Mouse (Mus musculus): ENCODE results near the gene 1110008P14Rik. TPM values are rescaled to one million over a fixed set of nuclear protein-coding genes. Genes with fewer than 3 reads are reported as not detected.

The 1110008P14Rik gene
- polyA plus RNA-seq, 1 experiment from 2014 or later, result 33.3 TPM

DNA sequence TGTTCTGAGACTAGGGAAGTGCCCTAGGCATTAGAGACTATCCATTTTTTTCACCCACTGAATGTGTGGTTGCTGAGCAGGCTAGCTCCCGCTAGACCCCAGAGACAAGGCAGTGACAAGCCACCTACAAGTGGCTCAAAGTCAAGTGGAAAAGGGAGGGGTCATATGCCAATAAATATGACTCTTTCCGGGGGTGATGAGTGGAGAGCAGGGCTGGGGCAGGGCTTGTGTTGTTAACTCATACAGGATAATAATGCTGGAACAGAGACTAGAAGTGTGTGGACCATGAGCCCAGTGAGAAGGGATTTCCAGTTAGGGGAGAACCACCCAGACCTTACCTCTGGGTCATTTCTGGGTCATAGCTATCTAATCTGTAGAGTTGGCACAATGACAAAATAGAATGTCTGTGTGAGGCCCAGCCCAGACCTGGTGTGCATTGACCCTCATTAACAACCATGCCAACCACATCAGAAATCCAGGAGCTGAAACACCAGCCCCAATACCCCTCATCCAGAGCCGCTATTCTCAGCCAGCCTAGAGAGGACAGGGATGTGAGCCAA is 27.3 kb downstream of the 1110008P14Rik start:
- Histone ChIP-seq H3K27ac (ENCODE audit: low read depth) (no peak overlapping the region), H3K36me3 (ENCODE audit: insufficient read depth) (no peaks in the 10 kb centered on the region), H3K4me3 (ENCODE audit: low read depth, low read length) (no peak overlapping the region), H3K9ac (no peak overlapping the region), H3K4me2 (no peak overlapping the region), H3K4me1 (ENCODE audit: insufficient read depth) (no peaks in the 10 kb centered on the region), H3K9me3 (ENCODE audit: low read depth, low read length) (no peaks in the 10 kb centered on the region), H3K27me3 (ENCODE audit: insufficient read depth, low read length) (no peaks in the 10 kb centered on the region)
- ATAC-seq (ENCODE audit: insufficient read depth) (no peak), DNase-seq (no peak)
- 75% methylated on average over 3 of the region's 3 CpGs for WGBS
- TF ChIP-seq CTCF (IDR thresholded peaks at IDR 0.05; ENCODE audit: low read depth), result no peak

DNA sequence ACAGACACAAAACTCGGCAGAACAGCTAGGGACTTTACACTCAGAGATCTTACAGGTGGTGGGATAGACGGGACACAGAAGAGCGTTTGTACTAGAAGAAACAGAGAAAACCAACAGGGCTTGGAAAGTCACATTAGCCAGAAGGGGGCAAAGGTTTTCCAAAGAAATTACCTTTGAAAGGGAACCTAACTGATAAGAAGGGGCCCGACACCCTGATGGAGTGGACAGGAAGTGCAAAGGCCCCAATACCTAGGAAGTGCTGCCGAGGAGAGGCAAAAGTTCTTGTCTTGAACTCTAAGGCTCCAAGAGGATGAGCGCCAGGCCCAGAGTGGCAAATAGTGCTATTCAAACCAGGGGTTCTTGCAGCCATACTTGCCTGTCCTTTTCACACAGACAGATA is 27.9 kb downstream of the 1110008P14Rik start:
- no peaks in the 10 kb centered on the region for H3K4me1 ChIP-seq (ENCODE audit: insufficient read depth)
- H3K27me3 ChIP-seq (ENCODE audit: insufficient read depth, low read length), result no peaks in the 10 kb centered on the region
- 0 out of 2 replicates have a peak overlapping the region, but pooled peaks have one; percentile 62 for H3K4me3 ChIP-seq (ENCODE audit: low read depth, low read length)
- H3K9me3 ChIP-seq (ENCODE audit: low read depth, low read length), result no peaks in the 10 kb centered on the region
- H3K27ac ChIP-seq (ENCODE audit: low read depth), result no peak overlapping the region
- H3K36me3 ChIP-seq (ENCODE audit: insufficient read depth), result no peaks in the 10 kb centered on the region
- ATAC-seq (ENCODE audit: insufficient read depth), result no peak
- no peak overlapping the region for H3K9ac ChIP-seq
- no peak for DNase-seq
- peak overlapping the region; percentile 97; the same call in 1 of the 2 replicates for H3K4me2 ChIP-seq
- 35% methylated on average over 6 of the region's 6 CpGs for WGBS
- TF ChIP-seq CTCF (IDR thresholded peaks at IDR 0.05; ENCODE audit: low read depth), result no peak

DNA sequence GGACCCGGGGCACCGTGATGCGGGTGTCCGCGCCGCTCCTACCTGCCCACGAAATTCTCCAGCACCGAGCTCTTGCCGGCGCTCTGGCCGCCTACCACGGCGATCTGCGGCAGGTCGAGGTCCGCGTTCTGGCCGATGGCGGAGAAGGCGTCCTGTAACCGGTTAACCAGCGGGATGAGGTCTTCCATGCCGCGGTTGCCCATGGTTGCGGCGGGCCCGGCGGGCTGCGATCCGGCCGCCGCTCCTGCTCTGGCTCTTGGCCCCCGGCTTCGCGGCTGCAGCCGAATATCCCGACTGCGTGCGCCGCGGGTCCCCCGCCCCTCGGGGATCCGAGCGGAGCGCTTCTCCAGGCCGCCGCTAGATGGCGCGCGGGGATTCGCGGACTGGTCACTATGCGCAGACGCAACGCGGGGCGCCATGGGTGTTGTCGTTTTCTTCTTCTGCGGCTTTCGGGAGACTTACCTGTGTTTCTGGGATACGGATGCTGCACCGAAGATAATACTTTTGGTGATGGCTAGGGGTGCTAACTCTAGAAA is 28.7 kb downstream of the 1110008P14Rik start, which contains the start of gene Dnm1:
Gene Dnm1 (minus strand): TSS at position 332 of the 536 bp plus-strand sequence.
- TF ChIP-seq CTCF (IDR thresholded peaks at IDR 0.05; ENCODE audit: low read depth), result peak; percentile 88
- H3K4me1 ChIP-seq (ENCODE audit: insufficient read depth), result no peaks in the 10 kb centered on the region
- peak within 1 kb of the TSS; percentile 97 for H3K4me2 ChIP-seq
- H3K27me3 ChIP-seq (ENCODE audit: insufficient read depth, low read length), result no peaks in the 10 kb centered on the region
- H3K9ac ChIP-seq, result peak within 1 kb of the TSS; percentile 73
- no peaks in the 10 kb centered on the region for H3K9me3 ChIP-seq (ENCODE audit: low read depth, low read length)
- H3K36me3 ChIP-seq (ENCODE audit: insufficient read depth), result no peaks in the 10 kb centered on the region
- peak within 1 kb of the TSS; percentile 62 for H3K4me3 ChIP-seq (ENCODE audit: low read depth, low read length)
- ATAC-seq (ENCODE audit: insufficient read depth), result peak; percentile 77
- peak; percentile 97 for DNase-seq
- WGBS, result under 1% methylated on average over 63 of the region's 63 CpGs
- H3K27ac ChIP-seq (ENCODE audit: low read depth), result peak within 1 kb of the TSS; percentile 52

DNA sequence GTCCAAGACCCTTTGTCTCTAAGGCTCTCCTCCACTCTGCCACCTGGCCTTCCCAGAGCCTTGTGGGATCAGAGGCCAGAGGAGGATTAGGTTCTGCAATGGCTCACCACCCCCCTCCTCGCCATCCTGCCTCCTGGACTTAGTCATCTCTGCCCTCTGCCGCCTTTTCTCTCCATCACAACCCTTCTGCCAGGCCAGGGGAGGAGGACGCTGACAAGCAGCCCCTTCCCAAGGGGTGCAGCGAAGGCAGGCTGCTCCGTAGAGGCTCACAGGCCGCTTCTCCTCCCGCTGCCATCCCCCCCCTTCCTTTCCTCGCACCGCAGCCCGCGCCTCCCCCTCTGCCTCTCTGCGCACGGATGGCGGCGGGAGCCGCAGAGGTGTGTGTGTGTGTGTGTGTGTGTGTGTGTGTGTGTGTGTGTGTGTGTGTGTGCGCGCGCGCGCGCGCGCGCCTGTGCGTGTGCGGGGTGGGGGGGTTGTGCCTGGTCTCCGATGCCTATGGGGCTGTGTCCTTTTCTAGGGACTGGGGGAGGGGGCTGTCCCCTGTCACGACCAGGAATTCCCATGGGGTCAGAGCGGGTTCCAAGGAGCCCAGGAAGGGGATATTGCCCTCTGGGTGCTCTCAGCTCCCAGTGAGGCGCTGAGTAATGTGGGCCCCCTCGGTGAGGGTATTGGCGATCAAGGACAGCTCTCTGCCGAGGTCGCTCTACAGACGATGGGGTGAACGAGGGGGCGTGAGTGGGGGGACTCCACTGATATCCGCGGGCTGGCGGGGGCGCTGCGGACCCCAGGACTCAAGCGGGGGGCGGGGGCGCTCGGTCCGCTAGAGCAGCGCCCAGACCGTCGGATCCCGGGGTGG is 29.4 kb downstream of the 1110008P14Rik start, which contains the start of gene Ciz1:
Gene Ciz1 (plus strand): TSS at position 177 of the 856 bp plus-strand sequence.
- peak; percentile 61 for ATAC-seq (ENCODE audit: insufficient read depth)
- H3K36me3 ChIP-seq (ENCODE audit: insufficient read depth), result no peaks in the 10 kb centered on the region
- peak; percentile 49 for DNase-seq
- H3K27me3 ChIP-seq (ENCODE audit: insufficient read depth, low read length), result no peaks in the 10 kb centered on the region
- H3K4me1 ChIP-seq (ENCODE audit: insufficient read depth), result no peaks in the 10 kb centered on the region
- no peak for TF ChIP-seq CTCF (IDR thresholded peaks at IDR 0.05; ENCODE audit: low read depth)
- no peaks in the 10 kb centered on the region for H3K9me3 ChIP-seq (ENCODE audit: low read depth, low read length)
- H3K9ac ChIP-seq, result peak within 1 kb of the TSS; percentile 73
- WGBS, result under 1% methylated on average over 34 of the region's 52 CpGs
- peak within 1 kb of the TSS; percentile 97 for H3K4me2 ChIP-seq
- peak within 1 kb of the TSS; percentile 62 for H3K4me3 ChIP-seq (ENCODE audit: low read depth, low read length)
- peak within 1 kb of the TSS; percentile 52 for H3K27ac ChIP-seq (ENCODE audit: low read depth)

DNA sequence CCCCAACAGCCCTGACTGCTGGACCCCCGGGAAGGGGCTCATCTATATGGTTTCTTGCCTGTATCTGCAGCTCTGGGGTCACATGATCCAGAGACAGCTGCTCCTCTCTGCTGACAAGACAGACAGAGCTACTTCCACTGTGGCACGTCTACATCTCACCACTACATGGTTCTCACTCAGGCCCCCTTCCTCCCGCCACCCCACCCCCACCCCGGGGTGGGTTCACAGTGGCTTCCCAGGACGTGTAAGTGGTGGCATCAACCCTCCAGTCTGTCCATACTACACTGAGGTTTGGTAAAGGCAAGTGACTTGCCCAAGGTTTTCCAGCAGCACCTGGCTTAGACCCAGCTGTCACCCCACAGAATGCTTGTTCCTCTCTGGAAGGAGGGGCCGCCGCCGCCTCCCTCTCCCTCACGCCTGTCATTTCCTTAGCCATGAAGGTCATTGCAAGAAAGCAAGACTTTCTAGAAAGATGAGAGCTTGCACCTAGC is 30.2 kb downstream of the 1110008P14Rik start:
- 43% methylated on average over 9 of the region's 9 CpGs for WGBS
- no peak overlapping the region for H3K27ac ChIP-seq (ENCODE audit: low read depth)
- no peaks in the 10 kb centered on the region for H3K4me1 ChIP-seq (ENCODE audit: insufficient read depth)
- H3K4me3 ChIP-seq (ENCODE audit: low read depth, low read length), result no peak overlapping the region
- H3K27me3 ChIP-seq (ENCODE audit: insufficient read depth, low read length), result no peaks in the 10 kb centered on the region
- H3K9me3 ChIP-seq (ENCODE audit: low read depth, low read length), result no peaks in the 10 kb centered on the region
- ATAC-seq (ENCODE audit: insufficient read depth) (no peak), DNase-seq (no peak)
- no peak for TF ChIP-seq CTCF (IDR thresholded peaks at IDR 0.05; ENCODE audit: low read depth)
- H3K4me2 ChIP-seq, result peak overlapping the region; percentile 97
- no peaks in the 10 kb centered on the region for H3K36me3 ChIP-seq (ENCODE audit: insufficient read depth)
- 0 out of 2 replicates have a peak overlapping the region, but pooled peaks have one; percentile 73 for H3K9ac ChIP-seq

DNA sequence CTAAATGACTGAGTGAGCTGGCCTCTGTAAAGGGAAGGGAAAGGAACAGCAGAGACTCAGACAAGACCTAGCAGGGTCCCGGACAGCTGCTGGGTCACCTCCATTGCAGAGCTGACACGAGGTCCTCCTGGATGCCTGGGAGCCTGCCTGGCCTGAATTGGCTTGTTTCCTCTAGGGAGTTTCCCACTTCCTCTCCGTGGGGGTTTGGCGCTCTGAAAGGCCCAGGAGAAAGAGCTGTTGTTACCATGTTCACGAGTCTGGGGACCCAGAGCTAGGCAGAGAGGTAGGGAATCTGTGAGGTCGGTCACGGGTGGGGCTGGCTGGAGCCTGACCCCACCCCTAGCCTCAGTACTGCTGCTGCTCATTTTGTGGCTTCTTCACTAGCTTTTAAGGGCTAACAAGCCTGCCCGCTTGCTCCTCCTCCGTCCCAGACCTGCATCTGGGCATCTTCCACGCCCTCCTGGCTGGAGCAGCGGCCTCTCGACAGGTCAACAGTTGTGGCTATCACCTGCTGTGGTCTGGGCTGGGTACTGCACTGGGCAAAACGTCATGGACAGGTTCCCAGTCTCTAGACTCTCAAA is 31.2 kb downstream of the 1110008P14Rik start:
- no peak for ATAC-seq (ENCODE audit: insufficient read depth)
- 48% methylated on average over 13 of the region's 13 CpGs for WGBS
- H3K27me3 ChIP-seq (ENCODE audit: insufficient read depth, low read length), result no peaks in the 10 kb centered on the region

More for the DNA sequence above, 31.2 kb downstream of the 1110008P14Rik start:
- Histone ChIP-seq H3K36me3 (ENCODE audit: insufficient read depth) (no peaks in the 10 kb centered on the region), H3K9me3 (ENCODE audit: low read depth, low read length) (no peaks in the 10 kb centered on the region), H3K4me1 (ENCODE audit: insufficient read depth) (no peaks in the 10 kb centered on the region), H3K4me3 (ENCODE audit: low read depth, low read length) (no peak overlapping the region), H3K4me2 (no peak overlapping the region), H3K9ac (no peak overlapping the region), H3K27ac (ENCODE audit: low read depth) (no peak overlapping the region)
- no peak for DNase-seq
- TF ChIP-seq CTCF (IDR thresholded peaks at IDR 0.05; ENCODE audit: low read depth), result no peak
